Mouse (Mus musculus): Measurements from ENCODE around the gene Hmgb2.

DNA sequence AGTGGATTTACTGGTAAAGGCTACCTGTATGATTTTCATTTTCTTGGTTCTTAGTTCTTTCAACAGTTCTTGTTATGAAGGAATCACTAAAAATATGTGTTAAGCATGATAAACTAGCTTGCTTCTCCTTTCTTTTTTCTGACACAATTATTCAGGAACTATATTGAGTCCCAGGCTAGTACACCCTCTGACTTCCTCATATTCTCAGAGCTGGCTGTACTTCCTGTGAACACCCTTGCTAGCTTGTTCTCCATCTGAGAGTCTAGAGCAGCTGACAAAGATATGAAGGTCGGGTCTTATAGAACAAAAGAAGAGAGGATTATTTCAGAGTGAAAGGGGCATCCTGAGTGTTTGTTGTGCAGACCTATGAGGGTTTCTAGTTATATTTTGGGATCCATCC is 48.9 kb upstream of the Hmgb2 start:
- no peak for TF ChIP-seq CTCF (IDR thresholded peaks at IDR 0.05; ENCODE audit: borderline replicate concordance, insufficient read depth, low read depth, low read length)
- no peak for TF ChIP-seq POLR2A (IDR thresholded peaks at IDR 0.05; ENCODE audit: borderline replicate concordance, insufficient read depth, low read length)
